ENCODE assay signal across 8 mouse cellular contexts in genomic region chr10:38347029-38347428, GRCm38 (mm10).
DNase-seq lines count a peak whose midpoint lies in the region; ATAC-seq and TF ChIP-seq lines count a peak whose summit lies in the region.
"Not testable (repeated sequence)": the region's sequence is repeated elsewhere in the genome, so short reads cannot be mapped to it uniquely, and the experiment has no call there.

No protein-coding gene starts in this region.

- ATAC-seq in heart, embryonic 14.5 days (ENCODE audit: insufficient number of reproducible peaks, insufficient read depth, low FRiP score, low read depth); intestine, embryonic 14.5 days (replicated peaks; ENCODE audit: low FRiP score, low TSS enrichment, low read depth): not testable (repeated sequence)
- ATAC-seq in liver, postnatal 0 days = peak; percentile 29; the same call in 1 of the 2 replicates

- peak overlapping the region; percentile 31; the same call in 1 of the 2 replicates for H3K4me2 ChIP-seq in heart, embryonic 14.5 days (ENCODE audit: low read length)
- H3K4me2 ChIP-seq in intestine, embryonic 14.5 days (ENCODE audit: low read length); liver, postnatal 0 days (ENCODE audit: low read depth, low read length): not testable (repeated sequence)

- H3K27me3 ChIP-seq in heart, embryonic 14.5 days (ENCODE audit: control insufficient read depth, insufficient read depth, low read length); intestine, embryonic 14.5 days (replicated peaks; ENCODE audit: control insufficient read depth, insufficient read depth, low read length); liver, postnatal 0 days (ENCODE audit: insufficient read depth, low read length): not testable (repeated sequence)

- not testable (repeated sequence) for H3K9me3 ChIP-seq in heart, embryonic 14.5 days (ENCODE audit: control insufficient read depth, low read length); intestine, embryonic 14.5 days (ENCODE audit: control insufficient read depth, low read length); liver, postnatal 0 days (ENCODE audit: low read length)

- not testable (repeated sequence) for H3K9ac ChIP-seq in heart, embryonic 14.5 days (ENCODE audit: low read length); intestine, embryonic 14.5 days (ENCODE audit: low read length); liver, postnatal 0 days (replicated peaks)

- H3K27ac ChIP-seq in heart, embryonic 14.5 days (replicated peaks in 1 of 2; ENCODE audit: control insufficient read depth in 1 of 2, insufficient read depth in 1 of 2, low read depth in 2 of 2, low read length in 2 of 2); intestine, embryonic 14.5 days (ENCODE audit: low read depth); liver, postnatal 0 days (ENCODE audit: low read depth): not testable (repeated sequence)

- 47% methylated on average over 8 of the region's 8 CpGs for WGBS in heart, embryonic 14.5 days
- 50% methylated on average over 8 of the region's 8 CpGs for WGBS in intestine, embryonic 14.5 days
- 35% methylated on average over 8 of the region's 8 CpGs for WGBS in liver, postnatal 0 days (ENCODE audit: insufficient replicate concordance)

- not testable (repeated sequence) for TF ChIP-seq CTCF in liver, postnatal 0 days (IDR thresholded peaks at IDR 0.05; ENCODE audit: low read depth)

- H3K4me3 ChIP-seq in heart, embryonic 14.5 days (ENCODE audit: control insufficient read depth in 1 of 2, insufficient read depth in 1 of 2, low read depth in 1 of 2, low read length in 2 of 2); intestine, embryonic 14.5 days (ENCODE audit: low read depth, low read length); liver, postnatal 0 days (ENCODE audit: low read depth, low read length): not testable (repeated sequence)

- H3K4me1 ChIP-seq in heart, embryonic 14.5 days (ENCODE audit: control insufficient read depth in 2 of 2, insufficient read depth in 2 of 2, low read length in 2 of 2); intestine, embryonic 14.5 days (replicated peaks; ENCODE audit: control insufficient read depth, insufficient read depth, low read length); liver, postnatal 0 days (ENCODE audit: insufficient read depth): not testable (repeated sequence)

- DNase-seq in embryo, embryonic 11 days = peak; percentile 14
- DNase-seq in intestine, embryonic 14.5 days (ENCODE audit: low spot score) = peak; percentile 54
- peak; percentile 77 for DNase-seq in kidney, adult 11 months
- peak; percentile 91 for DNase-seq in kidney, adult 9 months
- peak; percentile 64 to 66 for DNase-seq in kidney, postnatal 36 days
- DNase-seq in liver, postnatal 0 days = peak; percentile 20
- DNase-seq in yolk sac, embryonic 10.5 days (ENCODE audit: low spot score) = peak; percentile 26

- not testable (repeated sequence) for TF ChIP-seq EP300 in liver, postnatal 0 days (IDR thresholded peaks at IDR 0.05; ENCODE audit: low read depth)

- not testable (repeated sequence) for H3K36me3 ChIP-seq in heart, embryonic 14.5 days (ENCODE audit: control insufficient read depth, insufficient read depth, low read length); intestine, embryonic 14.5 days (ENCODE audit: control insufficient read depth, insufficient read depth, low read length); liver, postnatal 0 days (replicated peaks; ENCODE audit: insufficient read depth, low read length)

Comparison
In these comparisons a context has a peak if more than half of its experiments do, and no peak if none do; other contexts are left out.
1. DNase-seq: peak in every context shown above with its lines; median percentile 91 in kidney, adult 9 months; 77 in kidney, adult 11 months; 65 in kidney, postnatal 36 days; 54 in intestine, embryonic 14.5 days; 26 in yolk sac, embryonic 10.5 days; 20 in liver, postnatal 0 days; 14 in embryo, embryonic 11 days.